Mouse (Mus musculus): Measurements from ENCODE around the gene Apol7a. TPM values are rescaled to one million over a fixed set of nuclear protein-coding genes. Genes with fewer than 3 reads are reported as not detected.

Apol7a gene
- polyA plus RNA-seq, 1 experiment from 2014 or later, result not detected

Other genes with a start within 250 kb of the Apol7a start
- gene Rbfox2, start 92.1 kb downstream of the Apol7a start, polyA plus RNA-seq (2016; fragmentation: Nextera tagmentation; extraction: Ambion mirVana), result 76.2 and 96.5 TPM in 2 replicates
- gene Apol9a, start 12.0 kb upstream of the Apol7a start, polyA plus RNA-seq (2016; fragmentation: Nextera tagmentation; extraction: Ambion mirVana), result 0.57 TPM in 1 of 2 replicates, not detected in the other
- not detected in 2 replicates for gene Apol7b, start 48.4 kb upstream of the Apol7a start, polyA plus RNA-seq (2016; fragmentation: Nextera tagmentation; extraction: Ambion mirVana)
- gene Apol10a, start 77.9 kb upstream of the Apol7a start, polyA plus RNA-seq (2016; fragmentation: Nextera tagmentation; extraction: Ambion mirVana), result not detected in 2 replicates
- not detected in 2 replicates for gene Apol11a, start 109.2 kb upstream of the Apol7a start, polyA plus RNA-seq (2016; fragmentation: Nextera tagmentation; extraction: Ambion mirVana)
- gene Apol7c, start 134.2 kb upstream of the Apol7a start, polyA plus RNA-seq (2016; fragmentation: Nextera tagmentation; extraction: Ambion mirVana), result not detected in 2 replicates
- gene 1700025B11Rik, start 162.8 kb upstream of the Apol7a start, polyA plus RNA-seq (2016; fragmentation: Nextera tagmentation; extraction: Ambion mirVana), result not detected in 2 replicates
- gene Apol10b, start 197.0 kb upstream of the Apol7a start, polyA plus RNA-seq (2016; fragmentation: Nextera tagmentation; extraction: Ambion mirVana), result not detected in 2 replicates
- gene Gm36245, start 200.1 kb upstream of the Apol7a start, polyA plus RNA-seq (2016; fragmentation: Nextera tagmentation; extraction: Ambion mirVana), result not detected in 2 replicates
- not detected in 2 replicates for gene Apol11b, start 244.2 kb upstream of the Apol7a start, polyA plus RNA-seq (2016; fragmentation: Nextera tagmentation; extraction: Ambion mirVana)